Mouse (Mus musculus): ENCODE data around the gene 1810009A15Rik. TPM values are rescaled to one million over a fixed set of nuclear protein-coding genes. Genes with fewer than 3 reads are reported as not detected.
"Not testable (repeated sequence)": the region's sequence is repeated elsewhere in the genome, so short reads cannot be mapped to it uniquely, and the experiment has no call there.

The 1810009A15Rik gene
- polyA plus RNA-seq, 1 experiment from 2014 or later, result 40.1 TPM

DNA sequence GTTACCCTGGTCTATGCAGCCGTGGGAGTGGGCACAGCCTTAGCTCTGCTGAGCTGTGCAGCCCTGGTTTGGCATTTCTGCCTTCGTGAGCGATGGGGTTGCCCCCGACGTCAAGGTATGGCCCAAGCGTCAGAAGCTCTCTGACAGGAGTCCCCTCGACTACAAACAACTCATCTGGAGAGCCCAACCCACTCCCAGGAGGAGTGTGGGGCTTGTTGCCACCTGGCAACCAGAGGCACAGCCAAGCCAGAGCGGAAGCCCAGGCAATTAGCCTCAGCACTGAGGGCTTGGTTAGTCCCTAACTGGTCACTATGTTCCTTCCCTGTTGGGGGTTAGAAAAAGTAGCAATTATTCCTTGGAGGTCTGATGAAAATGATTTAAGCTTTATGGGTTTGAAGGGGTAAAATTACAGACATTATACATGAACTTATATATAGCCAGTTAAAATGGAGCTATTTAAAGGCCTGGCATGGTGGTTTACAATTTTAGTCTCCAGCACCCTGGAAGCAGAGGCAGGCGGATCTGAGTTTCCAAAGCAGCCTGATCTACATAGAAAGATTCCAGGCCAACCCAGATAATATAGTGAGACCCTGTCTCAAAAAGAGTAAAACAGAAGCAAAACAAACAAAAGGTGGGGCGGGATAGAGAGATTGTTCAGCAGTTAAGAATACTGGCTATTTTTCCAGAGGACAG is 36.3 kb upstream of the 1810009A15Rik start:
- Histone ChIP-seq H3K9me3 (replicated peaks) (no peaks in the 10 kb centered on the region), H3K9ac (replicated peaks) (no peak overlapping the region), H3K4me3 (replicated peaks) (no peak overlapping the region), H3K4me1 (0 out of 2 replicates have a peak, but pooled peaks cover 7% of the 10 kb centered on the region), H3K36me3 (peaks cover 17% of the 10 kb centered on the region), H3K27ac (replicated peaks) (no peak overlapping the region), H3K4me2 (no peak overlapping the region), H3K27me3 (replicated peaks) (no peaks in the 10 kb centered on the region)
- WGBS, result 58% methylated on average over 10 of the region's 10 CpGs
- ATAC-seq (ENCODE audit: low FRiP score), result no peak

DNA sequence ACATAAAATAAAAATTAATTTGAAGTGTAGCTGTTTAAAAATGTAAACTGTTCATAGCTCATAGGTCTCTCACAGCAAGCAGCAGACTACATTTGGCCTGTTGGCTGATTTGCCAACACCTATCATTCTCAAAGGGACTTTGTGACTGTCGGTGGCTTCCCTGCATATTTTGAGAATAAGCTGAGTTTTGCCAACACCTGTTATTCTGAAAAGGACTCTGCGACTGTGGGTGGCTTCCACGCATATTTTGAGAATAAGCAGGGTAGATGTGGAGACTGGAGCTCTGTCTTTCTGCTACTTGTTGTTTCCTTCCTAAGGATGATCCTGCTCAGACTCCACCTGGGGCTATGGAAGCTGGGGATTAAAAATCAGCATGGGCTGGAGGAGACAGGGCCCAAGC is 35.5 kb upstream of the 1810009A15Rik start:
- no peak overlapping the region for H3K4me2 ChIP-seq
- 0 out of 2 replicates have a peak, but pooled peaks cover 7% of the 10 kb centered on the region for H3K4me1 ChIP-seq
- H3K27me3 ChIP-seq (replicated peaks), result no peaks in the 10 kb centered on the region
- H3K27ac ChIP-seq (replicated peaks), result no peak overlapping the region
- H3K9me3 ChIP-seq (replicated peaks), result no peaks in the 10 kb centered on the region
- no peak overlapping the region for H3K9ac ChIP-seq (replicated peaks)
- WGBS, result 88% methylated on average over 3 of the region's 3 CpGs
- no peak for ATAC-seq (ENCODE audit: low FRiP score)
- H3K36me3 ChIP-seq, result peaks cover 11% of the 10 kb centered on the region
- no peak overlapping the region for H3K4me3 ChIP-seq (replicated peaks)

DNA sequence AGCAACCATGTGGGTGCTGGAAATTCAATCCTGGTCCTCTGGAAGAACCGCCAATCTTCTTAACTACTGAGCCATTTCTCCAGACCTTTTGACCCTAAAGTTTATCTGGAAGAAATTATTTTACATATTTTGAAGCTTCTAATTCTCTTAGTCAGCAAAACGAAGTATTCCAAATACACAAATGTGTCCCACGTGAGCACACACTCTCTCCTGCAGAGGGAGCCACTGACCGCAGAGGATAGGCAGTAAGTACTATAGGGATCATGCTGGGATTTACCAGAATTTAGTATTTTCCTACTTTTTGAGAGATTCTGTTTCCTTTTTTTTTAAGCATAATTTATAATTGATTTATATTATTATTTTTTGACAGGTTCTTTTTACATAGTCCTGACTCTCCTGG is 31.0 kb upstream of the 1810009A15Rik start:
- H3K4me2 ChIP-seq, result no peak overlapping the region
- no peak overlapping the region for H3K27ac ChIP-seq (replicated peaks)
- no peaks in the 10 kb centered on the region for H3K27me3 ChIP-seq (replicated peaks)
- ATAC-seq (ENCODE audit: low FRiP score), result no peak
- no peaks in the 10 kb centered on the region for H3K36me3 ChIP-seq
- H3K4me3 ChIP-seq (replicated peaks), result no peak overlapping the region
- 60% methylated on average over 4 of the region's 4 CpGs for WGBS
- H3K4me1 ChIP-seq, result no peaks in the 10 kb centered on the region
- H3K9me3 ChIP-seq (replicated peaks), result no peaks in the 10 kb centered on the region
- no peak overlapping the region for H3K9ac ChIP-seq (replicated peaks)

DNA sequence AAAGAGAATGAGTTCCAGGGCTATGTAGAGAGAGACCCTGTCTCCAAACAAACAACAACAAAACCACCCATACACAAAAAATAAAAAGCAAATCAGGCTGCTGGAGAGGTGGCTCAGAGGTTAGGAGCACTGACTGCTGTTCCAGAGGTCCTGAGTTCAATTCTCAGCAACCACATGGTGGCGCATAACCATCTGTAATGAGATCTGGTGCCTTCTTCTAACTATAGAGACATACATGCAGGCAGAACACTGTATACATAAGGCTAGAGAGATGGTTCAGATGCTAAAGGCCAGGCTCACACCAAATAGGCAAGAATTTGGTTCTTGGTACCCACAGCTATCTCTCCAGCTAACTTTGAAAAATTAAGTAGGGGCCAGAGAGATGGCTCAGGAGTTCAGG is 29.6 kb upstream of the 1810009A15Rik start:
- H3K4me3 ChIP-seq (replicated peaks), result no peak overlapping the region
- H3K27ac ChIP-seq (replicated peaks), result no peak overlapping the region
- H3K4me1 ChIP-seq, result no peaks in the 10 kb centered on the region
- no peaks in the 10 kb centered on the region for H3K27me3 ChIP-seq (replicated peaks)
- H3K4me2 ChIP-seq, result no peak overlapping the region
- H3K9ac ChIP-seq (replicated peaks), result no peak overlapping the region
- no peaks in the 10 kb centered on the region for H3K36me3 ChIP-seq
- H3K9me3 ChIP-seq (replicated peaks), result no peaks in the 10 kb centered on the region
- 28% methylated on average over 1 of the region's 1 CpGs for WGBS
- ATAC-seq (ENCODE audit: low FRiP score), result no peak

DNA sequence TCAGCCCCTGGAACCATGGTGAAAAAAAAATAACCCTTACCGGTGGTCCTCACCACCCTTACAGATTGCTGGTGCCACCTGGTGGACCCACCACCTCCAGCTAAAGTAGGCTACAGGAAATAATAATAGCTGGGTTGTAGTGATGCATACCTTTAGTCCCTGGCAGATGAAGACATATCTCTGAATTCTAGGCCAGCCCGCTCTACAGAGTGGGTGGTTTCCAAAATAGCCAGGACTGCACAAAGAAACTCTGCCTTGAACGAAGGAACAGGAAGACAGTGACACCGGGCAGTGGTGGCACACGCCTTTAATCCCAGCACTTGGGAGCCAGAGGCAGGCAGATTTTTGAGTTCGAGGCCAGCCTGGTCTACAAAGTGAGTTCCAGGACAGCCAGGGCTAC is 24.4 kb upstream of the 1810009A15Rik start:
- Histone ChIP-seq H3K27me3 (replicated peaks) (no peaks in the 10 kb centered on the region), H3K9me3 (replicated peaks) (no peaks in the 10 kb centered on the region), H3K4me3 (replicated peaks) (no peak overlapping the region), H3K4me2 (no peak overlapping the region), H3K27ac (replicated peaks) (no peak overlapping the region), H3K9ac (replicated peaks) (no peak overlapping the region), H3K36me3 (no peaks in the 10 kb centered on the region), H3K4me1 (no peaks in the 10 kb centered on the region)
- ATAC-seq (ENCODE audit: low FRiP score), result no peak
- WGBS, result 86% methylated on average over 6 of the region's 6 CpGs

DNA sequence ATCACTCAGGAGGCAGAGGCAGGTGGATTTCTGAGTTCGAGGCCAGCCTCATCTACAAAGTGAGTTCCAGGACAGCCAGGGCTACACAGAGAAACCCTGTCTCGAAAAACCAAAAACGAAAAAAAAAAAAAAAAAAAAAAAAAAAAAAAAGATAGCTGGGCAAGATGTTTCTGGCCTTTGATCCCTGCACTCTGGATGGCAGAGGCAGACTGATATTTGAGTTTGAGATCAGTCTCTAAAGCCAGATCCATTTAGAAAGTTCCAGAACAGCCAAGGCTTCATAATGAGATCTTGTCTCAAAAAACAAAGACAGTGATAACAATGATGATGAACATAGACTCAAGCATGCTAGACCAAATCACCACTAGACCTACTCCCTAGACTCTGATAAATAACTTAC is 18.3 kb upstream of the 1810009A15Rik start:
- not testable (repeated sequence) for H3K9ac ChIP-seq (replicated peaks); ATAC-seq (ENCODE audit: low FRiP score); H3K27ac ChIP-seq (replicated peaks); H3K4me3 ChIP-seq (replicated peaks); H3K9me3 ChIP-seq (replicated peaks); H3K27me3 ChIP-seq (replicated peaks)
- Histone ChIP-seq H3K36me3 (peaks cover 22% of the 10 kb centered on the region), H3K4me2 (peak overlapping the region; percentile 96; the same call in 1 of the 2 replicates), H3K4me1 (peaks cover 20% of the 10 kb centered on the region)
- WGBS, result 81% methylated on average over 3 of the region's 3 CpGs

DNA sequence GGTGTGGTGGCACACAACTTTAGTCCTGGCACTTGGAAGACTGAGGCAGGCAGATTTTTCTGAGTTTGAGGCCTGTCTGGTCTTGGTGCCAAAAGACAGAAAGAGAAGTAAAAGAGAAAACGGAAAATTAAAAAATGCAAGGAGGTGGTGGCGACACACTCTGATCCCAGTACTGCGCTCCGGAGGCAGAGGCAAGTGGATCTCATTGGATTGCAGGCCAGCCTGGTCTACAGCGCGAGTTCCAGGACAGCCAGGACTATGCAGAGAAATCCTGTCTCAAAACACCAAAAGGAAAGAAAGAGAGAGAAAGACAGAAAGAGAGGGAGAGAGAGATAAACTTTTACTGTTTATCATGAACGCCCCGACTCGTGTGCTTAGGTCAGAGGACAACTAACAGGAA is 17.8 kb upstream of the 1810009A15Rik start:
- H3K4me2 ChIP-seq, result peak overlapping the region; percentile 96
- peaks cover 27% of the 10 kb centered on the region for H3K36me3 ChIP-seq
- peak; percentile 36 for ATAC-seq (ENCODE audit: low FRiP score)
- 52% methylated on average over 9 of the region's 9 CpGs for WGBS
- peaks cover 20% of the 10 kb centered on the region for H3K4me1 ChIP-seq
- no peaks in the 10 kb centered on the region for H3K27me3 ChIP-seq (replicated peaks)
- peak overlapping the region; percentile 98 for H3K9ac ChIP-seq (replicated peaks)
- peak overlapping the region; percentile 86 for H3K4me3 ChIP-seq (replicated peaks)
- peak overlapping the region; percentile 84 for H3K27ac ChIP-seq (replicated peaks)
- H3K9me3 ChIP-seq (replicated peaks), result no peaks in the 10 kb centered on the region

DNA sequence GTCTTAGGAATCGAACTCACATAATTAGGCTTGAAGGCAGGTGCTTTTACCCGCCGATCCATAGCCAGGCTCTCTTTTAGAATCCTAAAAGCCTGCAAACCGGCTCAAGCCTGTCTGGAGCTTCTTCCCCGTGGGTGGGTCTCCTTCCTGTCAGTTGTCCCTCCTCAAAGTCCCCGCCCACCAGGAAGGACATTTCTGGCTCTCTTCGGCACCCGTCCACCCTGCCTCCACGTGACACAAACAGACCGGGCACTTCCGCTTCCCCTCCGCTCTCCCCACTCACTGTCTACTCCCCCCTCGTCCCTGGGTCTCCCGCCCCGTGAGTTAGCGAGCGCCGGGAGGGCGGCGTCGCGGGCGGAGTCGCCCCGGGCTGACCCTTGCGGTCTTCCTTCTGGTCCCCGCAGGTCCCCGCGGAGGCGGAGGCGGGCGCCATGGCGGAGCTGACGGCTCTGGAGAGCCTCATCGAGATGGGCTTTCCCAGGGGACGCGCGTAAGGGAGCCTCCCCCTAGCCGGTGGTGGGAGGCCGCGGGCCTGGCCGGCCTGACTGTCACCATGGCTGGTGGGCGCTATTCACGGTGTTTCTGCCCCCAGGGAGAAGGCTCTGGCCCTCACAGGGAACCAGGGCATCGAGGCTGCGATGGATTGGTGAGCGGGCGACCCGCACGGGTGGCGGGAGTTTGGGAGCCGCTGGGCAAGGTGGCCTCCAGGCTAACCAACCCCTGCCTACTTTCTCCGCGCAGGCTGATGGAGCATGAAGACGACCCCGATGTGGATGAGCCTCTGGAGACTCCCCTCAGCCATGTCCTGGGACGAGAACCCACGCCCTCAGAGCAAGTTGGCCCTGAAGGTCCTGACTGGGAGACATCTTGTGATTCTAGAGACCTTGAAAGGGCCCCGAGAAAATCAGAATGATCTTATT is 17.1 kb upstream of the 1810009A15Rik start, which contains the start of gene Ubxn1:
TSS of gene Ubxn1 (plus strand) at position 230 of the 920 bp plus-strand sequence.
- peaks cover 20% of the 10 kb centered on the region for H3K4me1 ChIP-seq
- peak; percentile 97 for ATAC-seq (ENCODE audit: low FRiP score)
- H3K4me2 ChIP-seq, result peak within 1 kb of the TSS; percentile 96
- peak within 1 kb of the TSS; percentile 86 for H3K4me3 ChIP-seq (replicated peaks)
- under 1% methylated on average over 59 of the region's 59 CpGs for WGBS
- no peaks in the 10 kb centered on the region for H3K27me3 ChIP-seq (replicated peaks)
- H3K9ac ChIP-seq (replicated peaks), result peak within 1 kb of the TSS; percentile 98
- H3K9me3 ChIP-seq (replicated peaks), result no peaks in the 10 kb centered on the region
- H3K27ac ChIP-seq (replicated peaks), result peak within 1 kb of the TSS; percentile 84
- peaks cover 33% of the 10 kb centered on the region for H3K36me3 ChIP-seq

DNA sequence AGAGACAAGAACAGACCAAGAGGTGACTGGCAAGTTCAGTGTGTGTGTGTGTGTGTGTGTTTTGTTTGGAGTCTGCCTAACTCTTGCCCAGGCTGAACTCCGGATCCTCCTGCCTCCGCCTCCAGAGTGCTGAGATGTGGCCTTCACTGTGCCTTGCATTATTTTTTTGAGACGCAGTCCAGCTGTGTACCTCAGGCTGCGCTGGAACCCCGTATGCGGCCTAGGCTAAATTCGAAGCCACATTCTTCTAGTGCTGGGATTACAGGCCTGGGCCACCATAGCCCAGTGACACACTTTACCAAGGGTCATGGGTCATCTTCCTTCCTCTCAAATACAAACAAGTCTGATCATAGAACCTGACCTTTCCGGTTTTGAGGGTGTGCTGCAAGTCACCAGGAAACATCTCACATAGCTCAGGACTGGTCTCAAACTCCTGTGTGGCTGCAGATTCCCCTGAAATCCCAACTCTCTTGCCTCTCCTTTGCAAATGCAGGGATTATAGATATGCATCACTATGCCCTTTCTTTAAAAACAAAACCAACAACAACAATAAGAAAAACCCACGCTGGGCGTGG is 16.3 kb upstream of the 1810009A15Rik start:
- Histone ChIP-seq H3K9ac (replicated peaks) (peak overlapping the region; percentile 98), H3K27me3 (replicated peaks) (no peaks in the 10 kb centered on the region), H3K36me3 (peaks cover 41% of the 10 kb centered on the region), H3K4me3 (replicated peaks) (peak overlapping the region; percentile 86), H3K27ac (replicated peaks) (no peak overlapping the region), H3K4me2 (peak overlapping the region; percentile 96), H3K4me1 (peaks cover 20% of the 10 kb centered on the region), H3K9me3 (replicated peaks) (no peaks in the 10 kb centered on the region)
- no peak for ATAC-seq (ENCODE audit: low FRiP score)
- WGBS, result 81% methylated on average over 10 of the region's 10 CpGs

DNA sequence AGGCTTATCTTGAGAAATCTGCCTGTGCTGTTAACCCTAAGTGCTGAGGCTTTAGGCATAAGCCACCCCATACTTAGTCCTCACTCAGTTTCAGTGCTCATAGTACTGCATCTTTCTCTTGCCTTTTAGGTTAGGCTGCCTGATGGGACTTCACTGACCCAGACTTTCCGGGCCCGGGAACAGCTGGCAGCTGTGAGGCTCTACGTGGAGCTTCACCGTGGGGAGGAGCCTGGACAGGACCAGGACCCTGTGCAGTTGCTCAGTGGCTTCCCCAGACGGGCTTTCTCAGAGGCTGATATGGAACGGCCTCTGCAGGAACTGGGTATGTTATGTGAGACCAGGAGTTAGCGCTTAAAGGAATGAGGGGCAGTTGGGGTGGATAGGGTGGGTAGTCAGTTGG is 13.6 kb upstream of the 1810009A15Rik start:
- Histone ChIP-seq H3K4me3 (replicated peaks) (no peak overlapping the region), H3K4me1 (peaks cover 28% of the 10 kb centered on the region), H3K4me2 (no peak overlapping the region), H3K27me3 (replicated peaks) (no peaks in the 10 kb centered on the region), H3K9ac (replicated peaks) (no peak overlapping the region), H3K27ac (replicated peaks) (no peak overlapping the region), H3K36me3 (peaks cover 46% of the 10 kb centered on the region), H3K9me3 (replicated peaks) (no peaks in the 10 kb centered on the region)
- no peak for ATAC-seq (ENCODE audit: low FRiP score)
- WGBS, result 93% methylated on average over 7 of the region's 7 CpGs

DNA sequence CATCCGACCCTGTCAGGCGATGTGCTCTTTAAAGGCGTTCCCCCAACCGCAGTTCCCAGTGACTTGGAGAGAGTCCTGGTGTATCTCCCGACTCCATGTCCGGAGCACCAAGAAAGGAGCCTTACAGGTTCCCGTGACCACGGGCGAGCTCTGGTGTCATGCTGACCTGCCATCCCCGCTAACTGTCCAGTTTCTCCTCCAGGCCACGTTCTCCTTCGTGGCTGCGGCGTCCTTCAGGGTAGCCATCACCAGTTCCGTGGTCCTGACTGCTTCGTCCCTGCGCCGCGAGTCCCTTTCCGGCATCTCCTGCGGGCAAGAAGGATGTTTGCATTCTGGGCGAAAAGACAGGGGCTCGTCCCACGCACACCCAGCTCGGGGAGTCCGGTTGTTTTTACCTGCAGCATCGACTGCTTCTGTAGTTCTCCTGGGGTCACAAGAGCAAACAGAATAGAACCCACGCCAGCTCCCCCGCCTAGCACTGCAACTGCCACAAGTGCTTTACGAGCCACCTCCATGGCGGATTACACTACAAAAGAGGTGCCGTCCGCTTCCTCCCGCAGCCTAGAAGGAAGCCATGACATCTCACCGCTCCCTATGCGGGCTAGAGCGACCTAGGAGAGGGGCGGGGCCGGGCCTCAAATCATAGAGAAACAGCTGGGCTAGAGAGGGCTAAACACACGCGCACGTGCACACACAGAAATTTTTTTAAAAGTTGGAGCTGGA is 8.2 kb upstream of the 1810009A15Rik start, which contains the start of gene Uqcc3:
TSS of gene Uqcc3 (minus strand) at position 613 of the 723 bp plus-strand sequence.
- H3K4me1 ChIP-seq, result peaks cover 14% of the 10 kb centered on the region
- no peaks in the 10 kb centered on the region for H3K9me3 ChIP-seq (replicated peaks)
- peak within 1 kb of the TSS; percentile 68 for H3K4me3 ChIP-seq (replicated peaks)
- H3K9ac ChIP-seq (replicated peaks), result peak within 1 kb of the TSS; percentile 83
- H3K4me2 ChIP-seq, result peak within 1 kb of the TSS; percentile 93
- peaks cover 23% of the 10 kb centered on the region for H3K36me3 ChIP-seq
- peak; percentile 98 for ATAC-seq (ENCODE audit: low FRiP score)
- H3K27me3 ChIP-seq (replicated peaks), result no peaks in the 10 kb centered on the region
- under 1% methylated on average over 42 of the region's 42 CpGs for WGBS
- peak within 1 kb of the TSS; percentile 88 for H3K27ac ChIP-seq (replicated peaks)
